Mouse (Mus musculus): ENCODE results near the gene St3gal5. TPM values are rescaled to one million over a fixed set of nuclear protein-coding genes. Genes with fewer than 3 reads are reported as not detected.

The St3gal5 gene
- polyA plus RNA-seq, 1 experiment: 28.1 TPM

- Histone ChIP-seq H3K4me1 (ENCODE audit: control insufficient read depth, insufficient read depth, low read length) (no peaks in the 10 kb centered on the region), H3K36me3 (ENCODE audit: control insufficient read depth, insufficient read depth, low read length, poor library complexity, severe bottlenecking) (no peaks in the 10 kb centered on the region), H3K4me3 (ENCODE audit: low read depth, low read length) (no peak overlapping the region), H3K9ac (ENCODE audit: low read depth, poor library complexity, severe bottlenecking) (no peak overlapping the region), H3K27ac (ENCODE audit: insufficient read depth, low read length) (no peak overlapping the region), H3K27me3 (ENCODE audit: control insufficient read depth, insufficient read depth, low read length, poor library complexity, severe bottlenecking) (no peaks in the 10 kb centered on the region), H3K9me3 (replicated peaks; ENCODE audit: control insufficient read depth, insufficient read depth, low read length, poor library complexity, severe bottlenecking) (no peaks in the 10 kb centered on the region)
- TF ChIP-seq POLR2A (IDR thresholded peaks at IDR 0.05; ENCODE audit: insufficient read depth, low read length) (no peak), EP300 (IDR thresholded peaks at IDR 0.05; ENCODE audit: insufficient read depth, low read depth, low read length) (no peak), CTCF (IDR thresholded peaks at IDR 0.05; ENCODE audit: low read depth, low read length) (no peak)
Measured at GRCm38 (mm10) chr6:72175419-72175818, 78.0 kb downstream of the St3gal5 start.

DNA sequence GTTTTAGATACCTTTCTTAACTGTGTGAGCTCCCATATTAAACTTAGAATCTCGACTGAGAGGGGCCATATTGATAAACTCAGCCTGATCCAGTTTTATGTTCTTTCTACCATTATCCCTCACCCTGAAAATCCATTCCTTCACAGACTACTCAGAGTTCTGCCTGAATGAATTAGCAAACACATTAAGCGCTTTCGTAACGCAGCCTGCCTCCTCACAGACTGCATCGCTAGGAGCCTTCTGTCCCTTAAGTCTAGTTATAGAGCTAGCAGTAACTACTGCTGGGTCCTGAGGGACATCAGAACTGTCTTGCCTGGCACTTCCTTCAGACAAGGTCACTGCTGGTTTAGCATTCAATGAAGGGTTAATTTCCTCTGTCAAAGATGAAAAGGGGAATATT, 78.6 kb downstream of the St3gal5 start:
- Histone ChIP-seq H3K9me3 (replicated peaks; ENCODE audit: control insufficient read depth, insufficient read depth, low read length, poor library complexity, severe bottlenecking) (no peaks in the 10 kb centered on the region), H3K27ac (ENCODE audit: insufficient read depth, low read length) (no peak overlapping the region), H3K36me3 (ENCODE audit: control insufficient read depth, insufficient read depth, low read length, poor library complexity, severe bottlenecking) (no peaks in the 10 kb centered on the region), H3K4me3 (ENCODE audit: low read depth, low read length) (no peak overlapping the region), H3K4me1 (ENCODE audit: control insufficient read depth, insufficient read depth, low read length) (no peaks in the 10 kb centered on the region), H3K9ac (ENCODE audit: low read depth, poor library complexity, severe bottlenecking) (no peak overlapping the region), H3K27me3 (ENCODE audit: control insufficient read depth, insufficient read depth, low read length, poor library complexity, severe bottlenecking) (no peaks in the 10 kb centered on the region)
- TF ChIP-seq POLR2A (IDR thresholded peaks at IDR 0.05; ENCODE audit: insufficient read depth, low read length) (no peak), CTCF (IDR thresholded peaks at IDR 0.05; ENCODE audit: low read depth, low read length) (no peak), EP300 (IDR thresholded peaks at IDR 0.05; ENCODE audit: insufficient read depth, low read depth, low read length) (no peak)

DNA sequence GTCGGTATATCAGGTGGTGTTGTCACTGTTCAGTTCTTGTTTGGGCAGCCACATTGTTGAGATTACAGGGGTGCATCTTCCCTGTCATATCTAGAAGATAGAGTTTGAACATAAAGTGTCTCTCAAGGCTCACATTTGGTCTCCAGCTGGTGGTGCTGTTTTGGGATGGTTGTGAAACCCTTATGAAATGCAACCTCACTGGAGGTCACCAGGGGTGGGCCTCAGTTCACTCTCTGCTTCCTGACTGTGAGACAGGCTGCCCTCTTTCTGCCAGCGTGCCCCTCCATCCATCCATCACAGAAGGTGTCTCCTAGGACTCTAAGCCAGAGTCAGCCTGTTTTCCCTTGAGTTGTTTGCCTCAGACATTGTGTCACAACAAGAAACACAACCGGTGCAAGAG, 80.0 kb downstream of the St3gal5 start:
- TF ChIP-seq EP300 (IDR thresholded peaks at IDR 0.05; ENCODE audit: insufficient read depth, low read depth, low read length): no peak
- TF ChIP-seq POLR2A (IDR thresholded peaks at IDR 0.05; ENCODE audit: insufficient read depth, low read length): no peak
- TF ChIP-seq CTCF (IDR thresholded peaks at IDR 0.05; ENCODE audit: low read depth, low read length): no peak
- no peak overlapping the region for H3K9ac ChIP-seq (ENCODE audit: low read depth, poor library complexity, severe bottlenecking)
- H3K4me3 ChIP-seq (ENCODE audit: low read depth, low read length): no peak overlapping the region
- H3K36me3 ChIP-seq (ENCODE audit: control insufficient read depth, insufficient read depth, low read length, poor library complexity, severe bottlenecking): no peaks in the 10 kb centered on the region
- H3K27ac ChIP-seq (ENCODE audit: insufficient read depth, low read length): no peak overlapping the region
- H3K9me3 ChIP-seq (replicated peaks; ENCODE audit: control insufficient read depth, insufficient read depth, low read length, poor library complexity, severe bottlenecking): no peaks in the 10 kb centered on the region
- no peaks in the 10 kb centered on the region for H3K4me1 ChIP-seq (ENCODE audit: control insufficient read depth, insufficient read depth, low read length)
- H3K27me3 ChIP-seq (ENCODE audit: control insufficient read depth, insufficient read depth, low read length, poor library complexity, severe bottlenecking): no peaks in the 10 kb centered on the region

GRCm38 (mm10) chr6:72179006-72179405, 81.6 kb downstream of the St3gal5 start:
- no peaks in the 10 kb centered on the region for H3K27me3 ChIP-seq (ENCODE audit: control insufficient read depth, insufficient read depth, low read length, poor library complexity, severe bottlenecking)
- H3K9me3 ChIP-seq (replicated peaks; ENCODE audit: control insufficient read depth, insufficient read depth, low read length, poor library complexity, severe bottlenecking): no peaks in the 10 kb centered on the region
- H3K27ac ChIP-seq (ENCODE audit: insufficient read depth, low read length): no peak overlapping the region
- no peaks in the 10 kb centered on the region for H3K36me3 ChIP-seq (ENCODE audit: control insufficient read depth, insufficient read depth, low read length, poor library complexity, severe bottlenecking)
- TF ChIP-seq CTCF (IDR thresholded peaks at IDR 0.05; ENCODE audit: low read depth, low read length) (no peak), EP300 (IDR thresholded peaks at IDR 0.05; ENCODE audit: insufficient read depth, low read depth, low read length) (no peak), POLR2A (IDR thresholded peaks at IDR 0.05; ENCODE audit: insufficient read depth, low read length) (no peak)
- H3K4me3 ChIP-seq (ENCODE audit: low read depth, low read length): no peak overlapping the region
- H3K9ac ChIP-seq (ENCODE audit: low read depth, poor library complexity, severe bottlenecking): no peak overlapping the region
- H3K4me1 ChIP-seq (ENCODE audit: control insufficient read depth, insufficient read depth, low read length): no peaks in the 10 kb centered on the region

DNA sequence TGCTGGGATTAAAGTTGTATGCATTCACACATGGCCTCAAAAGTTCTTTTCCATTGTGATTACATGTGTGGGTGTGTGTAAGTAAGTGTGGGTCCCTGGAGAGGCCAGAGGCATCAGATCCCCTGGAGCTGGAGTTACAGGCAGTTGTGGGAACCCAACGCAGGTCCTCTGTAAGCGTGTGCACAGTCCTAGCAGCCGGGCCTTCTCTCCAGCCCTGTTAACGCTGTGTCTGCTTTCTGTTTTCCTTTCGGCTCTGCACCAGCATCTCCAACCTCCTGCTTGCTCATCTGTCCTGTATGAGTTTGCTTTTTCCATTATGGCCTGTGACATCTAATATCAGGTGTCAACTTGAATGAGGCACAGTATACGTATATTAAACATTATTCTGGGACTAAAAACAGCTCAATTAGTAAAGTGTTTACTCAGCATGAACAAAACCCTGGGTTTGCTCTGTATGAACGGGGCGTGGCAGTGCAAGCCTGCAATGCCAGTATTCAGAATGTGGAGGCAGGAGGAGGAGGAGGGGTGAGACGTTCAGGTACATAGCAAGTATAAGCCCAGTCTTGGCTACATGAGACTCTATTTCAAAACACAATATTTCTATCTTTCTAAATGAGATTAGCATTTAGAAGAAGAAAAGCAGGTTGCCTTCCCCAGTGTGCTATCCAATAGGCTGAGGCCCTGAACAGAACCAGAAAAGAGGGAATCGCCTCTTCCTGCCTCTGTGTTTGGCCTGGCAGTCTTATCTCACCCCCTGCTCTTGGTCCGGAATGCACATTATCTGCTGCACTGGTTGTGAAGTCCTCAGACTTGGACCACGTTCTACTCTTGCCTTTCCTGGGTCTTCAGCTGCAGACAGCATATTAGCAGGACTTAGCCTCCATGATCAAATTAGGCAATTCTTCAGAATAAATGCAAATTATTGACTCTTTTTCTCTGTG, 82.4 kb downstream of the St3gal5 start:
- H3K9me3 ChIP-seq (replicated peaks; ENCODE audit: control insufficient read depth, insufficient read depth, low read length, poor library complexity, severe bottlenecking): no peaks in the 10 kb centered on the region
- H3K9ac ChIP-seq (ENCODE audit: low read depth, poor library complexity, severe bottlenecking): no peak overlapping the region
- H3K27me3 ChIP-seq (ENCODE audit: control insufficient read depth, insufficient read depth, low read length, poor library complexity, severe bottlenecking): no peaks in the 10 kb centered on the region
- H3K36me3 ChIP-seq (ENCODE audit: control insufficient read depth, insufficient read depth, low read length, poor library complexity, severe bottlenecking): no peaks in the 10 kb centered on the region
- no peaks in the 10 kb centered on the region for H3K4me1 ChIP-seq (ENCODE audit: control insufficient read depth, insufficient read depth, low read length)
- no peak overlapping the region for H3K4me3 ChIP-seq (ENCODE audit: low read depth, low read length)
- no peak overlapping the region for H3K27ac ChIP-seq (ENCODE audit: insufficient read depth, low read length)
- TF ChIP-seq CTCF (IDR thresholded peaks at IDR 0.05; ENCODE audit: low read depth, low read length): no peak
- TF ChIP-seq POLR2A (IDR thresholded peaks at IDR 0.05; ENCODE audit: insufficient read depth, low read length): no peak
- TF ChIP-seq EP300 (IDR thresholded peaks at IDR 0.05; ENCODE audit: insufficient read depth, low read depth, low read length): no peak

DNA sequence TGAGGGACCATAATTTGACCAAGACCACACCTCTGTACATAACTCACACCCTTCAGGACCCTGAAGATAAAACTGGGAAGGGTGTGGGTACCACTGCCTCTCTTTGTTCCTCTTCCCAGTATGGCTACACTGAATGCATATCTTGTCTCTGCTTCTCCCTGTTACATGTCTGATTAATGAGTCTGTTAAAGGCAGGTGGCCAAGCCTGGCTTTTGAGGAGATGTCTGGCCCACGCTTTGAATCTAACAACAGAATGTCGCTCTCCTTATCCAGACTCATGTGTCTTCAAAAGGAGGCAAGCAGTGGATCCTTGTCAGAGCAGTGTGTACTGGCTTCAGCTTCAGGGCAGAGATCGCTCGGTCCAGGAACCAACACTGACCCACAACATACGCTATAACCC, 87.2 kb downstream of the St3gal5 start:
- Histone ChIP-seq H3K9ac (ENCODE audit: low read depth, poor library complexity, severe bottlenecking) (no peak overlapping the region), H3K36me3 (ENCODE audit: control insufficient read depth, insufficient read depth, low read length, poor library complexity, severe bottlenecking) (no peaks in the 10 kb centered on the region), H3K4me3 (ENCODE audit: low read depth, low read length) (no peak overlapping the region), H3K27me3 (ENCODE audit: control insufficient read depth, insufficient read depth, low read length, poor library complexity, severe bottlenecking) (no peaks in the 10 kb centered on the region), H3K27ac (ENCODE audit: insufficient read depth, low read length) (no peak overlapping the region), H3K9me3 (replicated peaks; ENCODE audit: control insufficient read depth, insufficient read depth, low read length, poor library complexity, severe bottlenecking) (no peaks in the 10 kb centered on the region), H3K4me1 (ENCODE audit: control insufficient read depth, insufficient read depth, low read length) (no peaks in the 10 kb centered on the region)
- TF ChIP-seq EP300 (IDR thresholded peaks at IDR 0.05; ENCODE audit: insufficient read depth, low read depth, low read length) (no peak), POLR2A (IDR thresholded peaks at IDR 0.05; ENCODE audit: insufficient read depth, low read length) (no peak), CTCF (IDR thresholded peaks at IDR 0.05; ENCODE audit: low read depth, low read length) (no peak)
